Mouse (Mus musculus) bone marrow, adult 2 months (tissue): ENCODE measurements around the gene Kif20b.

Source experiments
- CTCF ChIP-seq: fragments of 200-500 bp; IDR thresholded peaks from 2 replicates; pipeline ENCODE4 v1.5.1; 2011; ENCODE audit warnings: low read length, control low read depth; ENCODE audit not compliant: control insufficient read depth, insufficient read depth
- POLR2A ChIP-seq: fragments of 200-500 bp; IDR thresholded peaks from 2 replicates; pipeline ENCODE4 v1.6.1; 2011; ENCODE audit warnings: low read depth, mild to moderate bottlenecking, control low read depth, low read length, borderline replicate concordance; ENCODE audit not compliant: control insufficient read depth

- TF ChIP-seq CTCF (no peak), POLR2A (no peak)
These were observed 39.7 kb upstream of the Kif20b start for GRCm38 (mm10) chr19:34882443-34882842.
